Mouse (Mus musculus) megakaryocyte-erythroid progenitor cell, adult 5-6 weeks (primary cell): ENCODE results near the gene Clpb. TPM values are rescaled to one million over a fixed set of nuclear protein-coding genes. Genes with fewer than 3 reads are reported as not detected.
A peak's percentile ranks its signal among the peaks of the same experiment; 100 is the strongest.
"Not testable (repeated sequence)": the region's sequence is repeated elsewhere in the genome, so short reads cannot be mapped to it uniquely, and the experiment has no call there.

ENCODE experiments used
- ATAC-seq: replicated peaks from 2 replicates; pipeline ENCODE4 v1.8.0; 2016; ENCODE audit warnings: mild to moderate bottlenecking, inconsistent platforms; ENCODE audit not compliant: severe bottlenecking, poor library complexity, low FRiP score, low TSS enrichment
- total RNA-seq, 2 experiments: library from RNA; stranded (forward) in 1 of 2; stranded (reverse) in 1 of 2; fragments of 200-1000, 215-1000 nt in 1 of 2; fragments of >200 nt in 1 of 2; fragmentation: Nextera tagmentation in 1 of 2; gene quantifications; 2 replicates each; pipeline ENCODE4 v1.2.3; 2014 to 2017

Clpb gene
- total RNA-seq (2014; fragmentation: Nextera tagmentation) (28.3 and 41.2 TPM in 2 replicates), total RNA-seq (2017) (25.5 and 26.2 TPM in 2 replicates)

DNA sequence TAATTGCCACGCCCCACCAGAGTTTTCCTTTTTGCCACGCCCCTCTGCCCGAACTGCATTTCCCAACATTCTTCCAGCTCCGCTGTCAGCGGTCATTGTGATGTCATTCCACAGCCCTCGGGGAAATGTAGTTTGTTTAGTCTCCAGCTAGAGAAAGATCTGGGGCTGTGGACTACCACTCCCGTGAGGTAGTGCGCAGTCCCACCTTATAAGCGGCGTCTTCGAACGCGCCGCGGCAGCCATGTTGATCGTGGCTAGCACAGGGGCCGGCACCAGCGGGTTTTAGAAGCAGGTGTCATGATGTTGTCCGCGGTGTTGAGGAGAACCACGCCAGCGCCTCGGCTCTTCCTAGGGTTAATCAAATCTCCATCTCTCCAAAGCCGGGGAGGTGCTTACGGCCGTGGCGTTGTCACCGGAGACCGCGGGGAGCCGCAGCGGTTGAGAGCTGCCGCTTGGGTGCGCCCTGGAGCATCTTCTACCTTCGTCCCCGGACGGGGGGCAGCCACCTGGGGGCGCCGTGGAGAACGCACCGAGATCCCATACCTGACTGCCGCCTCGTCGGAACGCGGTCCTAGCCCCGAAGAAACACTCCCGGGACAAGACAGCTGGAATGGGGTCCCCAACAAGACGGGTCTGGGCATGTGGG, at the start of gene Clpb:
TSS of gene Clpb (plus strand) at position 120 of the 646 bp plus-strand sequence.
- peak; percentile 97 for ATAC-seq

DNA sequence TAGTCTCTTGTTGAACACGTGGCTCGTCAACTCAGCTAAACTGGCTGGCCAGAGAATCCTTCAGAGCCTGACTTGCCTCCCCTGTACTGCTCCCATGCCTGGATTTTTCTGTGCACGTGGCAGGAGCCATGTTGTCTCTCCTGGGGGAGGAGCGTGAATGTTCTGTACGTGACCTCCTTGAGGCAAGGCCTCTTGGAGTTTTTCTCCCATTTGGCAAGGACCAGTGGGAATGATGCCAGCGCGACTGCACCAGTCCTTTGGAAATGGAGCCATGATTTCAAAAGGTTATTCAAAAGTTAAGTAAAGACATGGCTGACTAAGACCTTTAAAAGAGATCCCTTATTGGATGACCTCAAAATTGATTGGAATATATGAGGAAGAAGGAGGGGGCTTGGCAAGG, 48.0 kb upstream of the Clpb start:
- ATAC-seq, result no peak

DNA sequence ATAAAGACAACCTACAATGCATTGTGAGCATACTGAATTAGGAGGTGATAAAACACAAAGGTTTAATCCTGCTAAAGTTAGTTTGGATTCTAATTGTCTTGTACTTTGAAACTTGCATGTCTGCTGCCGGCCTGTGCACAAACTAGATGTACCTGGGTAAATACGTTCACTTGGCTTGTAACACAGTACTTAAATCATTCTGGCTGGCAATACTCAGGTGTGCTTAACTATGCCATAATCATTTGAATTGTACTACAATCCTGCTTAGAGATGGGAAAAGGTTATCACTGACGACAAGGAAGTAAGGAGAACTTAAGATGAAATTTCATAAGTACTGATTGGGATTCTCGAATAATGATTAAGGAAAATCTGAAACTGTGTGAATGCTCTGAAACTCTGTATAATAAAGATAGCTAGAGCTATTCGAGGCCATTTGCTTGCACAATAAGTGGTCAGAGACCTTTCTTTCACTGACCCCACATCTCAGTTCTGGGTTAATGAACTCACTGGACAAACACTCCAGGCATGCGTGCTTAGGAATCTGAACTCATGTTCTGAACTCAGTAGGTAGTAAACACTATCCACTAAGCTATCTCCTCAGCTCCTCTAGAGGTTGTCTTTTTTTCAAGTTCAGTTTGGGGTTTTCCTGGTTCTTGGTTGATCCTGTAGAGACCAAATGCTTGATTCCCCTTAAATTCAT, 47.1 kb upstream of the Clpb start:
- no peak for ATAC-seq

DNA sequence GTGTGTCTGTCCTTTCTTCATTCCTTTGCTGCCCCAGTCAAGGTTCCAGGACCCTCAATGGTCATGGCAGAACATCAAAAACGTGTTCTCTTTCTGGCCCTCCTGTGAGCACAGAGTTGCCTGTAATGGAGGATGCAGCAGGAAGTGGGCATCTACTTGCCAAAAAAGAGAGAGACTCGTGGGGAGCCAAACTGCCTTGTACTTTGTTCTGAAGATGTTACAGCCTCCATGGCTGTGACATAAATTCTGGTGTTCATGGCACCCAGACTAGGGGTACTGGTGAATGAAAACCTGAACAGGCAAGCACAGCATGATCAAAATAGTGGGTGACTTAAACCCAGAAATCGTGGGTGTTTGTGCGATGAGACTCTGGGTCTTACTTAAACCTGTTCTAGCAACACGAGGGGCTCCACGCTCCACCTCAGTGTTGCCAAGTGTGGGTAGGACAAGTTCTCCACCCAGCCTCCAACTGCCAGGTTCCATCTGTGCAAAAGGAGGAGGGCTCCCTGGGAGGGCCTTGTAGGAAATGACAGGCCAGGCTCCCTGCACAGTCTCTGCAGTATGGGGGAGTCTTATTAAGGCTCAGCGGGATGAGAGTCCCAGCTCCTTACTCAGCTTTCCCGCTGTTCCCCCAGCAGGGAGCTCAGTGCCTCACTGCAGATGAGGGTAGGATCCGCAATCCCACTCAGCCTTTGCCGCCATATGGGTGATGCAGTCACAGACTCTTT, 45.8 kb upstream of the Clpb start:
- ATAC-seq, result no peak

DNA sequence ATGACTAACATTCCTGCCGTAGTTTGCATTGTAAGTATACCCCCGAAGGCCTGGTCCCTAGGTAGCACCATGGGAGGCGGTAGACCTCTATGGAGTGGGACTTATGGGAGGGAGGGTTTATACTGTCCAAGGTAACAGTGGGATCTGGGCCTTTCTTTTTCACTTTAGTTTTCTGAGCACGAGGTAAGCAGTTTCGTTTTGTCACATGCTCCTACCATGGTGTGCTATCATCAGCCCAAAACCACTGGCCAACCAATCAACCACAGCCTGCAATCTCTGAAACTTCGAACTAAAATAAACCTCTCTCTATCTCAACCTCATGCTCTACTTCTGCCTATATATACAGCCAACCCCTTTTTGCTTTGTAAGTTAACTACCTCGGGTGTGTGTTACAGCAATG, 45.2 kb upstream of the Clpb start:
- ATAC-seq, result no peak

DNA sequence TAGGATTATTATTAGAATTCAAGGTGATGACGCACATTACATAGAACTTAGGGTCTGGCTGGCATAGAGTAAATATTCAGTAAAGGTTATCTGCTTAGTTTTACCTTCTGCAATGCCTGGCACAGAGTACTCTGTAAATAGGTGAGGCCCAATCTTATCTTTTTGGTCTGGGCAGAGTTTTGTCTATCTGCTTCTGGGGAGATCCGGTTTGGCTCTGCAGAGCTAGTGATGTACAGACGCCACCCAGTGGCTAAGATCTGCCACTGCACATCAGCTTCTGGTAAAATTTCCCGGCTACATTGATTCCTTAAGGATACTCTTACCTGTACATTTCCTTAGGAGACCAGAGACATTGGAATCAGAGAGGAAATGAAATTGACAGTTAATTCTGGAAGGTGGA, 43.1 kb upstream of the Clpb start:
- no peak for ATAC-seq

DNA sequence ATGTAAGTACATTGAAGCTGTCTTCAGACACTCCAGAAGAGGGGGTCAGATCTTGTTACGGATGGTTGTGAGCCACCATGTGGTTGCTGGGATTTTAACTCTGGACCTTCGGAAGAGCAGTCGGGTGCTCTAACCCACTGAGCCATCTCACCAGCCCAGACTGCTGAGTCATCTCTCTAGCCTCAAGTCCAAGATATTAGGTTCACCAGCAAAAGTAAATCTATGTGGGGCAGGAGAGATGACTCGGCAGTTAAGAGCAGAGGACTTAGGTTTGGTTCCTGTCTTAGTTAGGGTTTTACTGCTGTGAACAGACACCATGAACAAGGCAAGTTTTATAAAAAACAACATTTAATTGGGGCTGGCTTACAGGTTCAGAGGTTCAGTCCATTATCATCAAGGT, 41.6 kb upstream of the Clpb start:
- ATAC-seq, result not testable (repeated sequence)

DNA sequence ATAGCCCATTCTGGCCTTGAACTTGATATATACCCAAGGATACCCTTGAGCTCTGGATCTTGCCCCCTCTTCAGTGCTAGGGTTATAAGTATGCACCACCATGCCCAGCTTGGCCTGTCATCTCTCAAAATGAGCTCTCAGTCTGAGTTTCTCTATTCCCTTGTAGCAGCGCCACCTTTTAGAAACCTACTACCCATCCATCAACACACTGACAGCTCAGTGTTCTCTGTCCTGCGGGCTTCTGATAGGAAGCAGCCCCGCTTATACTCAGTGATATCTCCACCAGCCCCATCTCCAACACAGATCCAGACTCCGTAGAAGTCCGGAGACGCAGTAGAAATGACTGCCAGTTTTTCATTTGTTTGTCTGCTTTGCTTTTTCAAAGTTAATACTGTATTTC, 39.1 kb upstream of the Clpb start:
- no peak for ATAC-seq

DNA sequence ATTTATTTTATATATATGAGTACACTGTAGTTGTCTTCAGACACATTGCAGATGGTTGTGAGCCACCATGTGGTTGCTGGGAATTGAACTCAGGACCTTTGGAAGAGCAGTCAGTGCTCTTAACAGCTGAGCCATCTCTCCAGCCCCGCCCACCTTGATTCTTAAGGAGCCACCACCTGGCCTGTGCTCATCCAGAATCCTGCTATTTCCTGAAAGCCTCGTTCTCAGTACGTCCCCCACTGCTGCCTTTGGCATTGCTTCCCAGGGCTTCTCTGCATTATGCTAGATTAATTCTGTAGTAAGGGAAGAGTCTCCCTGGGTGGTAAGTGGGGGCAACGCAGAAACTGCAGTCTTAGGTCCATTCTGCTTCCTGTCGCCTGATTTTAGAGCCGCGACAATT, 36.3 kb upstream of the Clpb start:
- ATAC-seq, result not testable (repeated sequence)

DNA sequence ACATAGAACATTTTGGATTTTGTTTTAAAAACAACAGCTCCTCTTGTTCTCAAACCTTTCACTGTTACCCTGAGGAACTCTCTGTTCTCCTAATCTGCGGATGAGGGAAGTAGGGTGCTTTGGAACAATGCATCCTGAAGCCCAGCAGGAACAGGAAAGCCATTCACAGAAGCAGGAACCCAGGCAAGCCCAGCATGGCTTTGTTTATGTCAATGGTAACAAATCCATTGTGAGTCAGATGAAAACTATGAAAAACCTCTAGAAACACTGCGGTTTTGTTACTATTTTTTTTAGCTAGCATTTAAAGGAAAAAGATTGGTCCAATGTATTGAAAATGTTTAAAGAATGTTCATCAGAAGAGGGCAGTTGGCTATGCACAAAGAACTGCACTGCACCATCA, 35.0 kb upstream of the Clpb start:
- no peak for ATAC-seq

DNA sequence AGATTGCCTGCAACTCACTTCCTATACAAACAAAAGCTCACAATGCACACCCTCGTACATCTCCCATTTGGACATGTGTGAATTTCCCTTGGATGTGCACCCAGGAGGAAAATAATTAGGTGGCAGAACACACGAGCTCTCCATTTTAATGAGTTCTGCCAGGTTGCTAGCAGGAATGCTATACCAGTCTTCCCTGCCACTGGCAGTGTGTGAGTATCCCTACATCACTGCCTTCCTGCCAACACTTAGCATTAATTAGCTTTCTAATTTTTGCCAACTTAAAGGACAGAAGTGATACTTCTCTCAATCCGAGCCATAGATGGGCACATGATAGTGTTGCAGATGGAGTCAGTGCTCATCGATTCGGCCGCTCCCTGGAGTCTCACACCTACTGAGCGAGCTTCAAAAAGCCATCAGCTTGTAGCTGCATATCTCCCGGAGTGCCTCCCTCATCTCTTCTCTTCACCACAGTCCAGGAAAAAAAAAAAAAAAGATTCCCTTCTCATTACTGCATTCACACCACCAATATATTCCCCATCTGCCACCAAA, 29.7 kb upstream of the Clpb start:
- no peak for ATAC-seq

DNA sequence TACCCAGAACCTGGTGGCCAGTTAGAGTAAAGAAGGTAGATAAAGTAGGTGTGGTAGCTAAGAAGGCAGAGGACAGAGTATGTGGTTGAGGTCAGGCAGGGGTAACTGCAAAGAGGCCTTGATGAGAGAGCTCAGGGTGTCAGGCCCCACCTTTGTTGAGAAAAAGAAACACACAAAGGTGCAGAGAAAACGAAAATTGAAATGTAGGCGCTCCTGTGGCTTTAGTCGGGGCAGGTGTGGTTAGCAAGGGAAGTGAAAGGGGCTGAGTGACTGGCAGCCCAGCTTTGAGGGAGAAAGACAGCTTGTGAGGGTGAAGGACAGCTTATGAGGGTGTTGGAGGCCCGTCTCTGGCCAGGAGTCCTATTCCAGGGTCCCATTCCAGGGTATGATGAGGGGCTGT, 28.9 kb upstream of the Clpb start:
- ATAC-seq, result no peak

DNA sequence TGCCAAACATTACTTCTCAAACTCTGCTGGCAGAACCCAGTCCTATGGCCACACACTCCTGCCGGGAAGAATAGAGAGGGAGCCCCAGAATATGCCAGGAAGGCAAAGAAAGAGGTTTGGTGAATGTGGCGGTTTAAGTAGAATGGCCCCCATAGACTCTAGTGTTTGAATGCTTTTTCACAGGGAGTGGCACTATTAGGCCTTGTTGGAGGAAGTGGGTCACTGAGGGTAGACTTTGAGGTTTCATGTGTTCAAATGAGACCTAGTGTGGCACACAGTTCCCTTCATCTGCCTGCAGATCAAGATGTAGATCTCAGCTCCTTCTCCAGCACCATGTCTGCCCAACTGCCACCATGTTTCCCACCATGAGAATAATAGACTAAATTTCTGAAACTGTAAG, 27.4 kb upstream of the Clpb start:
- ATAC-seq, result no peak

DNA sequence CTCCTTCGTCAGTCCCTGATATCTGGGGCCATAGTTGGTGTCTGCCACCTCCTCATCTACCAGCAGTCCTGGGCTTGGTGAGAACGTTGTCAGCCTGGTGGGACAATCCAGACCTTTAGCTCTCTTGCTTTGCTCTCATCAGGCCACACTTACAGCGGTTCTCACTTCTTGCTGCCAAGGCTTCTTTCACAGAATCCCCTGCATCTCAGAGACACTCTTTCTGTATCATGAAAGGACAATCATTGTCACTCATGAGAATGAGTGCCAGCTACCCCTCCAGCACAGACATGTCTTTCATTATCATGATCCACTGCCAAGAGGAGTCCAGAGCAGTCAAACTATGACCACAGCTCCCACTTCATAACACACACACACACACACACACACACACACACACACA, 19.6 kb upstream of the Clpb start:
- ATAC-seq, result no peak

DNA sequence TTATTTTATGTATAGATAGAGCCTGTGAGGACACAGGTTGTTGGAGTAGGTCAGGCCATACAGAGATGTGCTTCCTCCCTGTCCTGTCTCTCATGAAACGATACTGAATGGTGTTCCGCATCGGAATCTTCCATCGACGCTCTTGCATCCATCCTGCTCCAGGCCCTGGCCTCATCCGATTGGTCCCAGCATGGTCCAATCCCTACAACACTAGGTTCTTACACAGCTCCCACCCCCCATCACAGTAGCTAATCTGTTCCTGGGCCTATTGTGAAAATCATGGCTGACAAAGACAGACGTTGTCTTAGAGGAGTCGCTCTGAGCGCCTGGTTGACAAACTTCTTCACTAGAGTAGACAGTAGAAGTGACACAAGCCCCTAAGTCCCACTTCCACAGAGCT, 13.7 kb upstream of the Clpb start:
- ATAC-seq, result no peak

DNA sequence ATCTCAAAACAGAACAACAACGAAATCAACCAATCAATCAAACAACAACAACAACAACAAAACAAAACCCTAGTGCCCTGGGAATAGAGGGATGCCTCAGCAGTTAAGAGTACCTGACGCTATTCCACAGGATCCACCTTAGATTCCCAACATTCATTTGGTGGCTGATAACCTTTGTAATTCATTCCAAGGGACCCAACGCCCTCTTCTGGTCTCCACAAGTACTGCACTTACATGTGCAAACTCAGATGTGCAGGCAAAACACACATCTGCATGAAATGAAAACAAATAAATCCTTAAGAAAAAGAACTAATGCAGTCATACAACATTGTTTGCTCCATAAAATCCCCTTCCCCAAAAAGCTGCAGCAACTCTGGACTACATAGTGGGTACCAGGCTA, 12.9 kb upstream of the Clpb start:
- ATAC-seq, result no peak

DNA sequence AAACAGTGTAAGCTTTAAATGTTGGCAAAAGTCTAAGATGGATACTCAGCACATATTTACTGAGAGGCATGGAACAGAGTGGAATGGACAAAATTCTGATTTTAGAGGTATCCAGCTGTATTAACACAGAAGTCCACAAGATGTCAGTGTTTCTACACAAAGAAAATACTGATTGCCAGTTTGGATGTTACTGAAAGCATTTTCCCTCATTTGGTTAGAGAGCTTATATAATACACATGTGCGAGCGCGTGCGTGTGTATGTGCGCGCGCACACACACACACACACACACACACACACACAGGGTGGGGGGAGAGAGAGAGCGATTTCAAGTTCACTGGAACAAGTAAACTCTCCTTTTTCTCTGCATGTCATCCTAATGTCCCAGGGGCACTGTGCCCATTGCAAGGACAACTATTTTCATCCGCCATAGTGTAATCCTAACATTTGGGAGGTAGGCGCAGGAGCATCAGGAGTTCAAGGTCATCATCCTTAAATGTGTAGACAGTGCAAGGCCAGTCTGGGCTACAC, 9.7 kb upstream of the Clpb start:
- peak; percentile 73; the same call in 1 of the 2 replicates for ATAC-seq

DNA sequence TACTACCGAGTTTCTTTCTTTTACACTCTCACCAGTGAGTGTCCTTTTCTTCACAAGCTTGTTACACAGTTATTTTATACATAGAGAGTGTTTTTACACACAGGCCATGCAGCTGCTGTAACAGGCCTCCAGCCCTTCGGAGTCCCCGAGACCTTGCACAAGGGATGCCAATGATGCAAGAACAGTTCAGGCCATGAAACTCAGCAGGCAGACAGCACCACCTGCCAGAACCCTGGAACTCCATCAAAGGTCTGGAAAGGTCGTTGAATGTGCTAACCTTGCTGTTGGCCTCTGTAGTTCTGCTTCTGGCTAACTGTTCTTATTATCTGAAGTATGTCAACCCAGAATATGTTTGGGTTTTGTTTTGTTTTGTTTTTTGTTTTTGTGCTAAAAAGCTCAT, 8.5 kb upstream of the Clpb start:
- ATAC-seq, result no peak

DNA sequence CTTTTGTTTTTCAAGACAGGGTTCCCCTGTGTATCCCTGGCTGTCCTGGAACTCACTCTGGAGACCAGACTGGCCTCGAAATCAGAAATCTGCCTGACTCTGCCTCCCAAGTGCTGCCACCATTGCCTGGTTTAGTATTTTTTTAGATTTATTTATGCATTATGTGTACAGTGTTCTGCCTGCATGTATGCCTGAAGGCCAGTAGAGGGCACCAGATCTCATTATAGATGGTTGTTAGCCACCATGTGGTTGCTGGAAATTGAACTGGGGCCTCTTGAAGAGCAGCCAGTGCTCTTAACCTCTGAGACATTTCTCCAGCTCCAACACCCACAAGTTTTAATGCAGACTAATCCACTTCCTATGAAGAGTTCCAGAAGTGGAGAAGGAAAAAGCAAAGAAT, 1.4 kb upstream of the Clpb start:
- no peak for ATAC-seq

DNA sequence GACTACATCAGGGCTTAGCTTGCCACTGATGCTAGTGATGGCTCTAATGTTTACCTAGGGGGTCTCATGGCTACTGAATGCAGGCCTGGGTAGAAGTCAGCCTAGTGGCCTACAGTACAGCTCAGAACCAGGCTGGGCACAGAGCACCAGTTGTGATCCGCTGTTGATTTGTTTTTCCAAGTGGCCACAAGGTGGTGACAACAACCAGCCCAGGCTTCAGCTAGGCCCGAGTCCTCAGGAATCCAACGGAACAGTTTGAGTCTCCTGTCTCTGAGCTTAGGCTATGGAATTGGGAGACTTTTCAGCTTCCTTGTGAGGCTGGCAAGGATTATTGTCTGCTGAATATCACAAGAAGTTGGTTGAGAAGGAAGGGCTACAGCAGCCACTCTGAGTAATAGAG, 3.1 kb downstream of the Clpb start:
- peak; percentile 56 for ATAC-seq
